Mouse (Mus musculus): ENCODE measurements around the gene Upk2. TPM values are rescaled to one million over a fixed set of nuclear protein-coding genes. Genes with fewer than 3 reads are reported as not detected.
A peak's percentile ranks its signal among the peaks of the same experiment; 100 is the strongest.

Upk2 gene
- total and polyA plus RNA-seq, 2 experiments from 2014 or later, result not detected

DNA sequence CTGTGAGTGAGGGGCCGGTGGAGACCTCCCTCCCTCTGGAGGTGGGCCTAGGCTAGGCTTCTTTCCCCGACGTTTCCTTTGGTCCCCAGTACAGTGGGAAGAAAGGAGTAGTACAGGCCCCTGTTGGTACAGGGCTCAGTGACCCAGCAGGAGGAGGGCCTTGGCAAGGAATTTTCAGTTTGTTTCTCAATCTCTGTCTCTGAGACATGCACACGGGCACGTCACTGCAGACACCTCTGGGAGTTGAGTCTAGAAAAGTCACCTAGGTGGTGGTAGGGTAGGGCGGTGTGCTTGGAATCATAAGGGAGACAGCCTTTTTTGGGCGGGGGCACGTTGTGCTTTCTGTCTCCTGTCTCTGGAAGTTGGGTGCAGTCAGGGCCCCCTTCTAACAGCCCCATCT, 33.6 kb upstream of the Upk2 start:
- H3K36me3 ChIP-seq (ENCODE audit: insufficient read depth), result 0 out of 2 replicates have a peak, but pooled peaks cover 3% of the 10 kb centered on the region
- no peaks in the 10 kb centered on the region for H3K9me3 ChIP-seq (ENCODE audit: low read length)
- DNase-seq, result no peak
- WGBS, result 8% methylated on average over 8 of the region's 8 CpGs
- TF ChIP-seq CTCF (IDR thresholded peaks at IDR 0.05; ENCODE audit: low read depth), result no peak
- no peaks in the 10 kb centered on the region for H3K27me3 ChIP-seq (ENCODE audit: insufficient read depth, low read length)
- H3K4me2 ChIP-seq (ENCODE audit: low read depth), result peak overlapping the region; percentile 93
- peak overlapping the region; percentile 66 for H3K27ac ChIP-seq (ENCODE audit: low read depth, low read length)
- H3K4me1 ChIP-seq (ENCODE audit: insufficient read depth), result peaks cover 51% of the 10 kb centered on the region
- no peak overlapping the region for H3K4me3 ChIP-seq (ENCODE audit: low read depth, low read length)
- H3K9ac ChIP-seq, result no peak overlapping the region
- no peak for ATAC-seq

GRCm38 (mm10) chr9:44487441-44487840, 32.7 kb upstream of the Upk2 start:
- H3K9me3 ChIP-seq (ENCODE audit: low read length), result no peaks in the 10 kb centered on the region
- WGBS, result 7% methylated on average over 7 of the region's 7 CpGs
- H3K27me3 ChIP-seq (ENCODE audit: insufficient read depth, low read length), result no peaks in the 10 kb centered on the region
- TF ChIP-seq CTCF (IDR thresholded peaks at IDR 0.05; ENCODE audit: low read depth), result no peak
- ATAC-seq, result no peak
- peaks cover 51% of the 10 kb centered on the region for H3K4me1 ChIP-seq (ENCODE audit: insufficient read depth)
- H3K9ac ChIP-seq, result 0 out of 2 replicates have a peak overlapping the region, but pooled peaks have one; percentile 10
- H3K4me2 ChIP-seq (ENCODE audit: low read depth), result peak overlapping the region; percentile 93
- peak overlapping the region; percentile 66 for H3K27ac ChIP-seq (ENCODE audit: low read depth, low read length)
- no peak for DNase-seq
- H3K4me3 ChIP-seq (ENCODE audit: low read depth, low read length), result 0 out of 2 replicates have a peak overlapping the region, but pooled peaks have one; percentile 3
- H3K36me3 ChIP-seq (ENCODE audit: insufficient read depth), result 0 out of 2 replicates have a peak, but pooled peaks cover 3% of the 10 kb centered on the region

DNA sequence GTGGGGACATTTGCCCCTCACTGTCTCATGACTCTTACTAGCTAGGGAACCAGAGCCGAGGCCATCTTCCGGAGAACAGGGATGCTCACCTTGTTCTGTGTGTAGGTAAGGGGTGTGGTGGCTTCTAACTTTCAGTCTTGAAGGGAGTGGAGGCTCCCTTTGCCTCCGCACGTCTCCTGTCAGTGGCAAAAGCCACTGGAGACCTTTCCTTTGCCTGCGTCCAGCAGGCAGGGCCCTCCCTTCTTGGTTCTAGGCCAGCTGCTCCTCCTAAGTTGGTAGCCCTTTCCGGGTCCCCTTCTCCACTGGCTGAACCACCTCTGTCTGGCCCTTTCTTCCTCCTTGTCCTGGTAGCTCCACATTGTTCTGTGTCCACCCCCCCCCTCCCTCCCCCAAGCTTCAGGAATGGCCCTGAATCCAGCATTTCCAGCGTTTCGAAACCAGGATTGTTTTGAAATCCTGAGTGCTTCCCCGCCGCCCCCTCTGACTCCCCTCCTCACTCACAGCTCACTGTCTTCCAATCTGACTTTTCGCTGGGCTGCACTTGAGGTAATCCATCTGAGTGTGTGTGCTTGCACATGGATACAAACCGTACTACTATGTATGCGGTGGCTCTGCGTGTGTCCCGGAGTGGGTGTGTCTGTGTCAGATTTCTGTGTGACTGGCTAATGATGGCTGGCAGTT, 32.1 kb upstream of the Upk2 start:
- no peak for TF ChIP-seq CTCF (IDR thresholded peaks at IDR 0.05; ENCODE audit: low read depth)
- DNase-seq, result no peak
- 0 out of 2 replicates have a peak, but pooled peaks cover 3% of the 10 kb centered on the region for H3K36me3 ChIP-seq (ENCODE audit: insufficient read depth)
- peaks cover 51% of the 10 kb centered on the region for H3K4me1 ChIP-seq (ENCODE audit: insufficient read depth)
- H3K4me2 ChIP-seq (ENCODE audit: low read depth), result peak overlapping the region; percentile 93
- ATAC-seq, result no peak
- 0 out of 2 replicates have a peak overlapping the region, but pooled peaks have one; percentile 66 for H3K27ac ChIP-seq (ENCODE audit: low read depth, low read length)
- no peaks in the 10 kb centered on the region for H3K9me3 ChIP-seq (ENCODE audit: low read length)
- no peaks in the 10 kb centered on the region for H3K27me3 ChIP-seq (ENCODE audit: insufficient read depth, low read length)
- WGBS, result 9% methylated on average over 15 of the region's 15 CpGs
- peak overlapping the region; percentile 22 for H3K4me3 ChIP-seq (ENCODE audit: low read depth, low read length)
- H3K9ac ChIP-seq, result no peak overlapping the region

- H3K27me3 ChIP-seq (ENCODE audit: insufficient read depth, low read length), result no peaks in the 10 kb centered on the region
- H3K27ac ChIP-seq (ENCODE audit: low read depth, low read length), result no peak overlapping the region
- DNase-seq (no peak), ATAC-seq (no peak)
- TF ChIP-seq CTCF (IDR thresholded peaks at IDR 0.05; ENCODE audit: low read depth), result no peak
- 0 out of 2 replicates have a peak, but pooled peaks cover under 1% of the 10 kb centered on the region for H3K36me3 ChIP-seq (ENCODE audit: insufficient read depth)
- H3K4me1 ChIP-seq (ENCODE audit: insufficient read depth), result peaks cover 51% of the 10 kb centered on the region
- no peak overlapping the region for H3K9ac ChIP-seq
- no peaks in the 10 kb centered on the region for H3K9me3 ChIP-seq (ENCODE audit: low read length)
- 8% methylated on average over 3 of the region's 3 CpGs for WGBS
- H3K4me3 ChIP-seq (ENCODE audit: low read depth, low read length), result peak overlapping the region; percentile 22; the same call in 1 of the 2 replicates
- H3K4me2 ChIP-seq (ENCODE audit: low read depth), result peak overlapping the region; percentile 93
These were observed 31.6 kb upstream of the Upk2 start for GRCm38 (mm10) chr9:44486335-44486734.

- Histone ChIP-seq H3K27ac (ENCODE audit: low read depth, low read length) (no peak overlapping the region), H3K4me3 (ENCODE audit: low read depth, low read length) (peak overlapping the region; percentile 95), H3K4me2 (ENCODE audit: low read depth) (peak overlapping the region; percentile 93), H3K9ac (peak overlapping the region; percentile 39), H3K36me3 (ENCODE audit: insufficient read depth) (no peaks in the 10 kb centered on the region), H3K9me3 (ENCODE audit: low read length) (no peaks in the 10 kb centered on the region), H3K4me1 (ENCODE audit: insufficient read depth) (peaks cover 51% of the 10 kb centered on the region), H3K27me3 (ENCODE audit: insufficient read depth, low read length) (no peaks in the 10 kb centered on the region)
- DNase-seq (no peak), ATAC-seq (no peak)
- no peak; the same call in 1 of the 2 replicates for TF ChIP-seq CTCF (IDR thresholded peaks at IDR 0.05; ENCODE audit: low read depth)
- WGBS, result 17% methylated on average over 14 of the region's 14 CpGs
These were observed 30.9 kb upstream of the Upk2 start for GRCm38 (mm10) chr9:44485516-44486161.

- peak overlapping the region; percentile 93 for H3K4me2 ChIP-seq (ENCODE audit: low read depth)
- H3K27ac ChIP-seq (ENCODE audit: low read depth, low read length), result no peak overlapping the region
- no peak for ATAC-seq
- peak overlapping the region; percentile 39 for H3K9ac ChIP-seq
- no peaks in the 10 kb centered on the region for H3K27me3 ChIP-seq (ENCODE audit: insufficient read depth, low read length)
- no peak for TF ChIP-seq CTCF (IDR thresholded peaks at IDR 0.05; ENCODE audit: low read depth)
- H3K4me1 ChIP-seq (ENCODE audit: insufficient read depth), result peaks cover 54% of the 10 kb centered on the region
- peak overlapping the region; percentile 95 for H3K4me3 ChIP-seq (ENCODE audit: low read depth, low read length)
- no peaks in the 10 kb centered on the region for H3K9me3 ChIP-seq (ENCODE audit: low read length)
- no peak for DNase-seq
- WGBS, result 26% methylated on average over 6 of the region's 6 CpGs
- no peaks in the 10 kb centered on the region for H3K36me3 ChIP-seq (ENCODE audit: insufficient read depth)
These were observed 30.3 kb upstream of the Upk2 start for GRCm38 (mm10) chr9:44485105-44485515.

Data from forebrain, postnatal 0 days (tissue).